Mouse (Mus musculus) embryo, embryonic 9.5 days (tissue): ENCODE results near the gene Trim54.

Source experiments
- DNase-seq: peaks from one replicate; pipeline ENCODE4 v3.0.0-alpha.2; 2017; ENCODE audit errors: extremely low spot score

The Trim54 gene

DNA sequence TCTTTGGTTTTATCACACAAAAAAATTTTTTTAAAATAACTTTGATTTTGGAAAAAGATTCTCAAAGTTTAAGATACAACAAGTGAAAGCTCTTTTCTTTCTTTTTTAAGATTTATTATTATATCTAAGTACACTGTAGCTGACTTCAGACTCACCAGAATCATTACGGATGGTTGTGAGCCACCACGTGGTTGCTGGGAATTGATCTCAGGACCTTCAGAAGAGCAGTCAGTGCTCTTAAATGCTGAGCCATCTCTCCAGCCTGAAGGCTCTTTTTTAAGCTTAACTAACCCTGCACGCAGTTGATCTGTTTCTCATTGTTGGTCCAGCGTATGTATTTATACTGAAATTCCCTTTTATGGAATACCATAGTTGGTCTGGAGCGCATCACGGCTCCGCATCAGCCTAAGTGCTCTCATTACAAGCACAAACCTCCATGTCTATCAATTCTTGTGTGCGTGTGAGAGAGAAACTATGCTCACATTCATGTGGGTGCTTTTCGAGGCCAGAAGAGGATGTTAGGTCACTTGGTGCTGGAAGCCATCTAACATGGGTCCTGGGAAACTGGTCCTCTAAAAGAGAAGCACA is 64.8 kb downstream of the Trim54 start:
- no peak for DNase-seq

DNA sequence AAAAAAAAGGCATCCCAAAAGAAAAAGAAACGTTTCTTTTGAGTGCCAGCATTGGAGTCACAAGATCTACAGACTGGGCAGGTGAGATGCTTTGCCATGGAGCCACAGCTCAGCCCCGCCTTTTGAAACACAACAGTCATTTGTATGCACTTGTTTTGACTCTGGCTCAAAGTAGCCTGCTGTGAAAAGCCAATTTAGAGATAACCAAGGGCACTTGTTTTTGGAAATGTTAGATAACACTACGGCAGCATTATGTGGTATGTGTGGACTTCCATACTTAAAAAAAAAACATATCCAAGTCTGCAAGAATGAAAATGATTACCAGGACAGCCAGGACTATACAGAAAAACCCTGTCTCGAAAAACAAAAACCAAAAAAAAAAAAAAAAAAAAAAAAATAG is 67.2 kb downstream of the Trim54 start:
- no peak for DNase-seq
